Mouse (Mus musculus) G1E (cell line): Measurements from ENCODE around the gene Prkar2b.

ENCODE experiments used
- CTCF ChIP-seq: IDR thresholded peaks from 2 replicates; pipeline ENCODE4 v1.5.1; 2012; ENCODE audit warnings: low read depth, low read length, inconsistent platforms, mixed read lengths
- GATA1 ChIP-seq: IDR thresholded peaks from 2 replicates; pipeline ENCODE4 v1.6.1; 2012; ENCODE audit warnings: borderline replicate concordance, low read length, inconsistent platforms, mixed read lengths
- GATA2 ChIP-seq: IDR thresholded peaks from 2 replicates; pipeline ENCODE4 v1.6.1; 2012; ENCODE audit warnings: low read depth, low read length, inconsistent platforms, borderline replicate concordance
- POLR2AphosphoS5 ChIP-seq: IDR thresholded peaks from 2 replicates; pipeline ENCODE4 v1.6.1; 2012; ENCODE audit warnings: low read depth, low read length, inconsistent platforms; ENCODE audit not compliant: insufficient replicate concordance
- TAL1 ChIP-seq: conservative IDR thresholded peaks from 2 replicates; pipeline ENCODE4 v1.6.1; 2012; ENCODE audit warnings: low read depth, low read length, inconsistent platforms, mixed read lengths

GRCm38 (mm10) chr12:32007040-32007439 lies 54.1 kb downstream of the Prkar2b start:
- no peak for TF ChIP-seq CTCF
- no peak for TF ChIP-seq GATA1
- no peak for TF ChIP-seq TAL1
- TF ChIP-seq GATA2: no peak
- no peak for TF ChIP-seq POLR2AphosphoS5
